Comparison of ENCODE assay signal across 12 mouse cellular contexts in the genomic region with DNA sequence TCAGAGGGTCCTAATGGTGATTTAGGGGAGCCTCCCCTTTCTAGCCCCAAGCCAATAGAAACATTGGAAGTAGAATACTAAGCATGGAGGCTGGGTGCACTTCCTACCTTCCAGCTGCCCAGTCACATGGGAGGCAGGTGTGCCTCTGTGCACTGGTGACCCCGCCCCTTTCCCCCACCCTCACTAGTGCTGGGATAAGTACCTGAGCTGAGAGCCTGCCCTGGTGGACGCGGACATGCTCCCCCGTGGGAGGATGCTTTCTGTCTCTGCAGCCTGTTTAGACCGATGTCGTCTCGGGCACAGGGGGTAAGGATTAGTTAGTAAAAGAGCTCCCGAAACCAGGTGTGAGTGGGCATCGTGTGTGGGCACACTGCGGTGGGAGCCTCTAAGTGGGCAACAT. TPM values are rescaled to one million over a fixed set of nuclear protein-coding genes. Genes with fewer than 3 reads are reported as not detected.
DNase-seq lines count a peak whose midpoint lies in the region; ATAC-seq lines count a peak whose summit lies in the region.
"Had no signal": no experiment of that assay in that cellular context is flagged by ENCODE, and none has a peak within 500 bp of the region (broad histone marks: within the 10 kb centered on the region; RNA-seq: fewer than 3 reads in every experiment).

No protein-coding gene starts in this region.

- no peak overlapping the region for H3K4me3 ChIP-seq in liver, embryonic 11.5 days (ENCODE audit: low read depth, low read length)
- no peak overlapping the region for H3K4me3 ChIP-seq in liver, embryonic 12.5 days
- peak overlapping the region; percentile 7; the same call in 1 of the 2 replicates for H3K4me3 ChIP-seq in kidney, embryonic 16.5 days (ENCODE audit: low read length)
- no peak overlapping the region for H3K4me3 ChIP-seq in midbrain, embryonic 10.5 days
- H3K4me3 ChIP-seq in forebrain, embryonic 15.5 days = no peak overlapping the region
- H3K4me3 ChIP-seq: hindbrain, embryonic 13.5 days had no signal

- 64% methylated on average over 10 of the region's 10 CpGs for WGBS in liver, embryonic 11.5 days
- WGBS in liver, embryonic 12.5 days (ENCODE audit: insufficient replicate concordance) = 60% methylated on average over 10 of the region's 10 CpGs
- WGBS in kidney, embryonic 16.5 days = 47% methylated on average over 10 of the region's 10 CpGs
- WGBS in midbrain, embryonic 10.5 days = 44% methylated on average over 10 of the region's 10 CpGs
- 41% methylated on average over 10 of the region's 10 CpGs for WGBS in forebrain, embryonic 15.5 days

- H3K27ac ChIP-seq in liver, embryonic 11.5 days (ENCODE audit: low read depth, low read length) = no peak overlapping the region
- no peak overlapping the region for H3K27ac ChIP-seq in liver, embryonic 12.5 days
- no peak overlapping the region for H3K27ac ChIP-seq in kidney, embryonic 16.5 days (ENCODE audit: low read length)
- H3K27ac ChIP-seq in midbrain, embryonic 10.5 days (replicated peaks) = no peak overlapping the region
- no peak overlapping the region for H3K27ac ChIP-seq in forebrain, embryonic 15.5 days (replicated peaks)
- H3K27ac ChIP-seq: hindbrain, embryonic 13.5 days had no signal

- no peaks in the 10 kb centered on the region; the same call in 1 of the 2 replicates for H3K36me3 ChIP-seq in liver, embryonic 11.5 days (ENCODE audit: control insufficient read depth, insufficient read depth, low read length)
- no peaks in the 10 kb centered on the region for H3K36me3 ChIP-seq in liver, embryonic 12.5 days
- H3K36me3 ChIP-seq in kidney, embryonic 16.5 days (ENCODE audit: insufficient read depth, low read length) = peaks cover 9% of the 10 kb centered on the region
- peaks cover 15% of the 10 kb centered on the region for H3K36me3 ChIP-seq in midbrain, embryonic 10.5 days
- H3K36me3 ChIP-seq in forebrain, embryonic 15.5 days = no peaks in the 10 kb centered on the region
- H3K36me3 ChIP-seq: hindbrain, embryonic 13.5 days had no signal

- H3K27me3 ChIP-seq in liver, embryonic 11.5 days (replicated peaks; ENCODE audit: control insufficient read depth, insufficient read depth, low read length) = peaks cover 15% of the 10 kb centered on the region; the same call in 1 of the 2 replicates
- H3K27me3 ChIP-seq in liver, embryonic 12.5 days (replicated peaks) = peaks cover 75% of the 10 kb centered on the region
- H3K27me3 ChIP-seq in kidney, embryonic 16.5 days (ENCODE audit: insufficient read depth, low read length) = 0 out of 2 replicates have a peak, but pooled peaks cover 3% of the 10 kb centered on the region
- peaks cover 80% of the 10 kb centered on the region for H3K27me3 ChIP-seq in midbrain, embryonic 10.5 days (ENCODE audit: low read depth, poor library complexity, severe bottlenecking)
- peaks cover 15% of the 10 kb centered on the region; the same call in 1 of the 2 replicates for H3K27me3 ChIP-seq in forebrain, embryonic 15.5 days
- H3K27me3 ChIP-seq: Patski had no signal

- H3K4me1 ChIP-seq in liver, embryonic 11.5 days (replicated peaks; ENCODE audit: control insufficient read depth, insufficient read depth, low read length) = peaks cover 31% of the 10 kb centered on the region
- peaks cover 62% of the 10 kb centered on the region for H3K4me1 ChIP-seq in liver, embryonic 12.5 days
- H3K4me1 ChIP-seq in kidney, embryonic 16.5 days (ENCODE audit: insufficient read depth, low read length) = peaks cover 57% of the 10 kb centered on the region
- H3K4me1 ChIP-seq in midbrain, embryonic 10.5 days = peaks cover 50% of the 10 kb centered on the region
- peaks cover 29% of the 10 kb centered on the region for H3K4me1 ChIP-seq in forebrain, embryonic 15.5 days

- DNase-seq in heart, adult 11 months = peak; percentile 97
- no peak for DNase-seq in heart, adult 9 months (ENCODE audit: low spot score in 2 of 2)
- DNase-seq in liver, embryonic 11.5 days (ENCODE audit: low spot score) = no peak
- DNase-seq in midbrain, embryonic 10.5 days (ENCODE audit: low spot score) = no peak
- DNase-seq: adrenal gland, adult 2 months; lung, postnatal 10 days had no signal

- peak overlapping the region; percentile 12; the same call in 1 of the 2 replicates for H3K4me2 ChIP-seq in liver, embryonic 11.5 days
- no peak overlapping the region for H3K4me2 ChIP-seq in liver, embryonic 12.5 days
- peak overlapping the region; percentile 36 for H3K4me2 ChIP-seq in kidney, embryonic 16.5 days (replicated peaks; ENCODE audit: low read depth, low read length)
- H3K4me2 ChIP-seq in forebrain, embryonic 15.5 days (replicated peaks) = no peak overlapping the region
- H3K4me2 ChIP-seq: hindbrain, embryonic 13.5 days had no signal

- no peak overlapping the region for H3K9ac ChIP-seq in liver, embryonic 11.5 days (ENCODE audit: low read depth, low read length)
- H3K9ac ChIP-seq in liver, embryonic 12.5 days = no peak overlapping the region
- peak overlapping the region; percentile 9; the same call in 1 of the 2 replicates for H3K9ac ChIP-seq in kidney, embryonic 16.5 days (replicated peaks; ENCODE audit: low read length)
- H3K9ac ChIP-seq in forebrain, embryonic 15.5 days (replicated peaks) = no peak overlapping the region

- H3K9me3 ChIP-seq in liver, embryonic 11.5 days (ENCODE audit: control insufficient read depth, low read length) = no peaks in the 10 kb centered on the region
- H3K9me3 ChIP-seq in liver, embryonic 12.5 days (replicated peaks) = no peaks in the 10 kb centered on the region
- no peaks in the 10 kb centered on the region for H3K9me3 ChIP-seq in kidney, embryonic 16.5 days (ENCODE audit: low read length)
- no peaks in the 10 kb centered on the region for H3K9me3 ChIP-seq in midbrain, embryonic 10.5 days (replicated peaks)
- H3K9me3 ChIP-seq in forebrain, embryonic 15.5 days = no peaks in the 10 kb centered on the region
- H3K9me3 ChIP-seq: hindbrain, embryonic 13.5 days had no signal

- ATAC-seq in liver, embryonic 11.5 days (replicated peaks; ENCODE audit: low FRiP score) = no peak
- ATAC-seq in liver, embryonic 12.5 days = no peak
- ATAC-seq in kidney, embryonic 16.5 days (ENCODE audit: low FRiP score, low TSS enrichment) = no peak
- no peak for ATAC-seq in forebrain, embryonic 15.5 days (replicated peaks)
- ATAC-seq: CD4-positive, CD25-positive, alpha-beta regulatory T cell, adult 4 months; Patski had no signal

RNA-seq across cellular contexts. Expression of a gene that starts 14.6 kb away (rescaled TPM):
- polyA plus RNA-seq in liver, embryonic 11.5 days (2014; fragmentation: Nextera tagmentation; extraction: Ambion mirVana) = 0.14 TPM in 1 of 2 replicates, not detected in the other
- 0.11 TPM in 1 of 2 replicates, not detected in the other for polyA plus RNA-seq in liver, embryonic 12.5 days (2016; fragmentation: Nextera tagmentation; extraction: Ambion mirVana)
- 0.10 and 0.25 TPM in 2 replicates for polyA plus RNA-seq in kidney, embryonic 16.5 days (2015; fragmentation: Nextera tagmentation; extraction: Ambion mirVana)
- polyA plus RNA-seq in midbrain, embryonic 10.5 days (2016; fragmentation: Nextera tagmentation; extraction: Ambion mirVana) = 0.07 and 0.17 TPM in 2 replicates
- 0.18 and 0.23 TPM in 2 replicates for polyA plus RNA-seq in forebrain, embryonic 15.5 days (2015; fragmentation: Nextera tagmentation; extraction: Ambion mirVana)
- polyA plus RNA-seq: CD4-positive, CD25-positive, alpha-beta regulatory T cell, adult 4 months had no signal

RNA-seq across cellular contexts. Expression of a gene that starts 20.1 kb away (rescaled TPM):
- 0.13 and 0.26 TPM in 2 replicates for polyA plus RNA-seq in liver, embryonic 11.5 days (2014; fragmentation: Nextera tagmentation; extraction: Ambion mirVana)
- polyA plus RNA-seq in liver, embryonic 12.5 days (2016; fragmentation: Nextera tagmentation; extraction: Ambion mirVana) = 0.23 and 0.28 TPM in 2 replicates
- 4.7 and 5.7 TPM in 2 replicates for polyA plus RNA-seq in kidney, embryonic 16.5 days (2015; fragmentation: Nextera tagmentation; extraction: Ambion mirVana)
- 0.29 and 0.93 TPM in 2 replicates for polyA plus RNA-seq in midbrain, embryonic 10.5 days (2016; fragmentation: Nextera tagmentation; extraction: Ambion mirVana)
- 2.2 and 3.6 TPM in 2 replicates for polyA plus RNA-seq in forebrain, embryonic 15.5 days (2015; fragmentation: Nextera tagmentation; extraction: Ambion mirVana)
- polyA plus RNA-seq: CD4-positive, CD25-positive, alpha-beta regulatory T cell, adult 4 months had no signal

RNA-seq across cellular contexts. Expression of a gene that starts 20.1 kb away (rescaled TPM):
- 4.4 and 7.7 TPM in 2 replicates for polyA plus RNA-seq in liver, embryonic 11.5 days (2014; fragmentation: Nextera tagmentation; extraction: Ambion mirVana)
- 1.8 and 3.9 TPM in 2 replicates for polyA plus RNA-seq in liver, embryonic 12.5 days (2016; fragmentation: Nextera tagmentation; extraction: Ambion mirVana)
- 53.9 and 57.7 TPM in 2 replicates for polyA plus RNA-seq in kidney, embryonic 16.5 days (2015; fragmentation: Nextera tagmentation; extraction: Ambion mirVana)
- polyA plus RNA-seq in midbrain, embryonic 10.5 days (2016; fragmentation: Nextera tagmentation; extraction: Ambion mirVana) = 11.3 and 16.5 TPM in 2 replicates
- polyA plus RNA-seq in forebrain, embryonic 15.5 days (2015; fragmentation: Nextera tagmentation; extraction: Ambion mirVana) = 9.0 and 10.0 TPM in 2 replicates

RNA-seq across cellular contexts. Expression of a gene that starts 26.3 kb away (rescaled TPM):
- polyA plus RNA-seq in liver, embryonic 11.5 days (2014; fragmentation: Nextera tagmentation; extraction: Ambion mirVana) = not detected in 2 replicates
- not detected in 2 replicates for polyA plus RNA-seq in liver, embryonic 12.5 days (2016; fragmentation: Nextera tagmentation; extraction: Ambion mirVana)
- 0.22 and 0.25 TPM in 2 replicates for polyA plus RNA-seq in kidney, embryonic 16.5 days (2015; fragmentation: Nextera tagmentation; extraction: Ambion mirVana)
- polyA plus RNA-seq in midbrain, embryonic 10.5 days (2016; fragmentation: Nextera tagmentation; extraction: Ambion mirVana) = 0.35 and 0.63 TPM in 2 replicates
- 0.17 and 0.18 TPM in 2 replicates for polyA plus RNA-seq in forebrain, embryonic 15.5 days (2015; fragmentation: Nextera tagmentation; extraction: Ambion mirVana)
- polyA plus RNA-seq: CD4-positive, CD25-positive, alpha-beta regulatory T cell, adult 4 months had no signal

RNA-seq across cellular contexts. Expression of a gene that starts 26.4 kb away (rescaled TPM):
- polyA plus RNA-seq in liver, embryonic 11.5 days (2014; fragmentation: Nextera tagmentation; extraction: Ambion mirVana) = 61.1 and 62.3 TPM in 2 replicates
- 57.6 and 58.7 TPM in 2 replicates for polyA plus RNA-seq in liver, embryonic 12.5 days (2016; fragmentation: Nextera tagmentation; extraction: Ambion mirVana)
- 75.0 and 87.0 TPM in 2 replicates for polyA plus RNA-seq in kidney, embryonic 16.5 days (2015; fragmentation: Nextera tagmentation; extraction: Ambion mirVana)
- polyA plus RNA-seq in midbrain, embryonic 10.5 days (2016; fragmentation: Nextera tagmentation; extraction: Ambion mirVana) = 81.3 and 81.5 TPM in 2 replicates
- 39.9 and 40.1 TPM in 2 replicates for polyA plus RNA-seq in forebrain, embryonic 15.5 days (2015; fragmentation: Nextera tagmentation; extraction: Ambion mirVana)

Comparison
In these comparisons a context has a peak if more than half of its experiments do, and no peak if none do; other contexts are left out.
1. H3K4me2 ChIP-seq: peak in liver, embryonic 11.5 days (single experiment) and kidney, embryonic 16.5 days (single experiment); none in liver, embryonic 12.5 days (single experiment) and forebrain, embryonic 15.5 days (single experiment).